Mouse (Mus musculus): ENCODE data around the gene Efna5. TPM values are rescaled to one million over a fixed set of nuclear protein-coding genes. Genes with fewer than 3 reads are reported as not detected.

The Efna5 gene
- polyA plus RNA-seq, 1 experiment = 4.1 TPM

DNA sequence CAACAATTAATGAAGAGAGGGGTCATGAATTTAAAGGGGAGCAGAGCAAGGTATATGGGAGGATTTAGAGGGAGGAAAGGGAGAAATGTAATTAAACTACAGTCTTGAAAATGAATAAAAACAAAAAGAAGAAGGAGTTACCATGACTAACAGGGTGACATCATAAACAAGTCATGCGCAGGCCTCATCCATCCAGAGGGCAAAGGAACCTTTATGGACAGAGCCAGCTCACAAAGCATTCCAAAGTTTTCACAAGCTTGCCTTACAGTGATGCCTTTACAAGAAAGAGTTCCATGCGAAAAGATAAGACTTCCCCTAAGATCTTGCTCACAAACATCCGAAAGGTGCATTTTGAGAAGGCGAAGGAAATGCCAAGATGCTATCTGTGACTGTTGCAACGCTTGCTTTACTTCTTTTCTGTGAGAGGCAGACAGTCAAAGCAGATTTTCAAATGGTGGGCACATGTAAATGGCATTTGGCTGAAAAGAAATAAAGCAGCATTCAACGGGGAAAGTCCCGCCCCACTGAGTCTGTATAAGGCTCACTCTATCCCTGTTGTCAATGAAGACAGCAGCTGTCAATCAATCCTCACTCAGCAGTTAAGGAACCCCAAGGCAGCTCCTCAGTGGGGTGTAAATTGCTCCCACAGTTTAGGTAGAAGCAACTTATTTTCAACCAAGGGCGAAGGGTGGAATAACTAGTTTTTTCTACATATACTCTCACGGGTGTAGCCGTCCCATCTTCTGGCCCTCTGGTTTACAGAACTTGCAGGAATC lies 152.8 kb downstream of the Efna5 start:
- WGBS = 57% methylated on average over 10 of the region's 10 CpGs
- no peak for DNase-seq
- no peak for TF ChIP-seq CTCF (IDR thresholded peaks at IDR 0.05; ENCODE audit: borderline replicate concordance, insufficient read depth, low read depth, low read length)
- no peak for TF ChIP-seq POLR2A (IDR thresholded peaks at IDR 0.05; ENCODE audit: borderline replicate concordance, insufficient read depth, low read length)
- H3K4me1 ChIP-seq (ENCODE audit: control insufficient read depth, insufficient read depth, low read length) = no peaks in the 10 kb centered on the region
- H3K27ac ChIP-seq (ENCODE audit: insufficient read depth, low read length) = no peak overlapping the region
- H3K27me3 ChIP-seq (ENCODE audit: control insufficient read depth, insufficient read depth, low read length) = no peaks in the 10 kb centered on the region
- no peak overlapping the region for H3K4me3 ChIP-seq (replicated peaks; ENCODE audit: insufficient read depth, low read depth, low read length)

DNA sequence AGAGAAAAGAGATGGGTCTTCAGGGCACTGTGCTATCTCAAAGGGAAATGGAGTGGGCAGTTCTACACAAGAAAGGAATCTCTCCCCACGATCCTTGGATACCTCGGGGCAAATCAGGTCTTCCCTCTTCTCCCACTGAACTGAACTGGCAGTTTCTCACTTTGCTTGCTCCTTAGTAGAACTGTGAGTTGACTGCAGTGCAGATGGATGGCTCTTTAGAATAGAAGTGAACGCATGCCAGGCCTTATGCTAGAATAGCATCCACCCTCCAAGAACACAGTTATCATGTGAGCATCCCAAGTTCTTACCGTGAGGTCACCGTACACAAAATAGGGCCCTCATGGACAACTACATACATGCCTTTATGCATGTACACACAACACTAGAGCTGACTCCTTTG lies 155.0 kb downstream of the Efna5 start:
- no peak for TF ChIP-seq POLR2A (IDR thresholded peaks at IDR 0.05; ENCODE audit: borderline replicate concordance, insufficient read depth, low read length)
- no peak for TF ChIP-seq CTCF (IDR thresholded peaks at IDR 0.05; ENCODE audit: borderline replicate concordance, insufficient read depth, low read depth, low read length)
- Histone ChIP-seq H3K4me3 (replicated peaks; ENCODE audit: insufficient read depth, low read depth, low read length) (no peak overlapping the region), H3K4me1 (ENCODE audit: control insufficient read depth, insufficient read depth, low read length) (no peaks in the 10 kb centered on the region), H3K27ac (ENCODE audit: insufficient read depth, low read length) (no peak overlapping the region), H3K27me3 (ENCODE audit: control insufficient read depth, insufficient read depth, low read length) (no peaks in the 10 kb centered on the region)
- DNase-seq = no peak
- 82% methylated on average over 5 of the region's 5 CpGs for WGBS

DNA sequence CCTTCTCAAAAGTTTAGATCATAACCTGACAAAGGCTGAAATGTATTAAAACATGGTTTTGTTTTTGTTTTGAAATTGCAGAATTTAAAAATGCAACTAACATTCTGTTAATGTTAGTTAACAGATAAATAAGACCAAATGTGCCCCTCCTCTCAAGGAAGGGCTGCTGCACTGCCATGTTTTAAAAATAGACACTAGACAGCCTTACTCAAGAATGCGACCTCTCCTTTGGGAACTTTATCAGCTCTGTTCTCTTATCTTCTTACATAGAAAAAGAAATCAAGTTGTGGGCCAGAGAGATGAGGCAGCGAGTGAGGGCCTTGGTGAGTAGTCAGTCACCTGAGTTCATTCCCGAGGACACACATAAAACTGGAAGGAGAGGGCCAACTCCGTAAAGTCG lies 158.2 kb downstream of the Efna5 start:
- 90% methylated on average over 5 of the region's 5 CpGs for WGBS
- no peaks in the 10 kb centered on the region for H3K27me3 ChIP-seq (ENCODE audit: control insufficient read depth, insufficient read depth, low read length)
- no peaks in the 10 kb centered on the region for H3K4me1 ChIP-seq (ENCODE audit: control insufficient read depth, insufficient read depth, low read length)
- TF ChIP-seq CTCF (IDR thresholded peaks at IDR 0.05; ENCODE audit: borderline replicate concordance, insufficient read depth, low read depth, low read length) (no peak), POLR2A (IDR thresholded peaks at IDR 0.05; ENCODE audit: borderline replicate concordance, insufficient read depth, low read length) (no peak)
- H3K27ac ChIP-seq (ENCODE audit: insufficient read depth, low read length) = no peak overlapping the region
- DNase-seq = no peak
- no peak overlapping the region for H3K4me3 ChIP-seq (replicated peaks; ENCODE audit: insufficient read depth, low read depth, low read length)

DNA sequence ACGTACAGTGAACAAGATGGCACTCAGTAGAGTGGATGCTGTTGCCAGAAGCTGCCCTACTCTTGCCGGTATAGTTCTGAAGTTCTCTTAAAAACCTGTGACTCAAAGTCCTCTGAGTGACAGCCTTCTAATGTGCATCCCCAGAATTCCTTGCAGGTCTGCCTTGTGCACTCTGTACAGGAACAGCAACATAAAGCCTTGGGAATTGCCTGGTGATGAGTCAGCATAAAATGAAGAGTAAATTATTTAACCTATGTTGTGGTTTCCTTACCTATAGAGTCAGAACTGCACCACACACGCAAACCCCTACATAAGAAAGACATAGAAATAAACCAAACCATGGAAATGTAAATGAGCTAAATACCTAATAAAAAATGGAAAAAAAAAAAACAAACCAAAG lies 159.5 kb downstream of the Efna5 start:
- no peak for DNase-seq
- TF ChIP-seq CTCF (IDR thresholded peaks at IDR 0.05; ENCODE audit: borderline replicate concordance, insufficient read depth, low read depth, low read length) = no peak
- no peak for TF ChIP-seq POLR2A (IDR thresholded peaks at IDR 0.05; ENCODE audit: borderline replicate concordance, insufficient read depth, low read length)
- Histone ChIP-seq H3K4me3 (replicated peaks; ENCODE audit: insufficient read depth, low read depth, low read length) (no peak overlapping the region), H3K27me3 (ENCODE audit: control insufficient read depth, insufficient read depth, low read length) (no peaks in the 10 kb centered on the region), H3K27ac (ENCODE audit: insufficient read depth, low read length) (no peak overlapping the region), H3K4me1 (ENCODE audit: control insufficient read depth, insufficient read depth, low read length) (no peaks in the 10 kb centered on the region)
- 96% methylated on average over 3 of the region's 3 CpGs for WGBS

DNA sequence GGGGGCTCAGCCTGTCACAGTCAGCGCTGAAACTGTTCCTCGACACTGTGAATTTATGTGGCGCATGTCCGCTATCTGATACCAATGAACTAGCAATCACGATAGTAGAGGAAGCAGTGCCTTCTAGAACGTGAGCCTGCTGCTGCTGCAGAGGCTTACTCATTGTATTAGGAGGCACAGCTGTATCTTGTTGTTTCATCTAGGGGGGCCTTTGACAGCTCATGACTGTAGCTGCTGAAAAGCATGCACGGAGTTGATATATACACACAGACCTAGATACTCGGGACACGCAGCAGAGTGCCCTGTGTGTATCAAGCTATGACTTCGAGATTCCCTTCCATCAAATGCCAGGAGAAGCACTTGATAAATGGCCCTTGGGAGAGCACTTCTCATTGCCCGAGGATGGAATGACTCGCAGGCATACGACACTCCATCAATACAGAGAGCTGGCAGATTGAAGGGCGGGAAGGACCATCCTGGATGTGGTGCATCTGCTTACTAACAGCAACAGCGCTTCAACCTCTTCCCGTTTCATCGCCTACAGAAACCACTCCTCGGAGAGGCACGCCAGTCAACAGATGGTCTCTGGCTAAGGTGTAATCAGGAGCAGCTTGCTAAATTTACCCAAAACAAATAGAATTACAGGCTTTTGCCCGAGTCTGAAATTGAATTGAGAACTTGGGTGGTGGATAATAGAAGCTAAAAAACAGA lies 160.2 kb downstream of the Efna5 start:
- WGBS = 82% methylated on average over 20 of the region's 20 CpGs
- no peak for TF ChIP-seq POLR2A (IDR thresholded peaks at IDR 0.05; ENCODE audit: borderline replicate concordance, insufficient read depth, low read length)
- no peak for TF ChIP-seq CTCF (IDR thresholded peaks at IDR 0.05; ENCODE audit: borderline replicate concordance, insufficient read depth, low read depth, low read length)
- Histone ChIP-seq H3K27me3 (ENCODE audit: control insufficient read depth, insufficient read depth, low read length) (no peaks in the 10 kb centered on the region), H3K4me1 (ENCODE audit: control insufficient read depth, insufficient read depth, low read length) (no peaks in the 10 kb centered on the region), H3K27ac (ENCODE audit: insufficient read depth, low read length) (no peak overlapping the region), H3K4me3 (replicated peaks; ENCODE audit: insufficient read depth, low read depth, low read length) (no peak overlapping the region)
- DNase-seq = no peak

DNA sequence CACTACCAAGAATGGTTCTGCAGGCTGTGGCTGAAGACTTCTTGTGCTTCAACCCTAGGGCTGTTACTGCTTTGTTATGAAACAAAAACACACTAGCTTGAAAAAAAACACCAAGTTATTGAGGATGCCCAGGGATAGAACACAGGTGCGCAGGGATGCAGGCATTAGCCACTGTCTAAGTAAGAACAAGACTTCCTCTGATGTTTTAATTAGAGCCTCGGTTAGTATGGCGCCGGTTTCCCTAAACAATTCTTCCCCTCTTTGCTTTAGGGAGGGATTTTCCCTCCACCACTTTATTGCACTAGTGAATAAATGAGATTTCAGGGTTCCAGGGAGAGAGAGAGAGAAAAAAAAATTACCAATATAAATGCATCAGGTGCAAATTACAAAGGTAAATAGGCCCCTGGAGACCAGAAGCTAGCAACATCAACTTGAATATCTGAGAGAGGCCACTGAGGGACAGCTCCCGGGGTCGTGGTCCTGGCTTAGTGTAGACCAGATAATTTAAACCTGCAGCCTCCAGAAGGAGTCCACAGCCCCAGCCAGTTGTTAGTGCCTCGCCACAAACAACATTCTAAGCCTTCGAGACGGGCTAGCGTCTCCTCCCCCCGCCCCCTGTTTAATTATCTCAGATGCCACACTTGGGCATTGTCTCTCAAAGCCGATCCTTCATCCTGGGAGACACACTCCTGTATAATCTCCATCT lies 163.5 kb downstream of the Efna5 start:
- Histone ChIP-seq H3K4me1 (ENCODE audit: control insufficient read depth, insufficient read depth, low read length) (no peaks in the 10 kb centered on the region), H3K27ac (ENCODE audit: insufficient read depth, low read length) (no peak overlapping the region), H3K4me3 (replicated peaks; ENCODE audit: insufficient read depth, low read depth, low read length) (no peak overlapping the region), H3K27me3 (ENCODE audit: control insufficient read depth, insufficient read depth, low read length) (no peaks in the 10 kb centered on the region)
- TF ChIP-seq CTCF (IDR thresholded peaks at IDR 0.05; ENCODE audit: borderline replicate concordance, insufficient read depth, low read depth, low read length) (no peak), POLR2A (IDR thresholded peaks at IDR 0.05; ENCODE audit: borderline replicate concordance, insufficient read depth, low read length) (no peak)
- 59% methylated on average over 12 of the region's 12 CpGs for WGBS
- no peak for DNase-seq

DNA sequence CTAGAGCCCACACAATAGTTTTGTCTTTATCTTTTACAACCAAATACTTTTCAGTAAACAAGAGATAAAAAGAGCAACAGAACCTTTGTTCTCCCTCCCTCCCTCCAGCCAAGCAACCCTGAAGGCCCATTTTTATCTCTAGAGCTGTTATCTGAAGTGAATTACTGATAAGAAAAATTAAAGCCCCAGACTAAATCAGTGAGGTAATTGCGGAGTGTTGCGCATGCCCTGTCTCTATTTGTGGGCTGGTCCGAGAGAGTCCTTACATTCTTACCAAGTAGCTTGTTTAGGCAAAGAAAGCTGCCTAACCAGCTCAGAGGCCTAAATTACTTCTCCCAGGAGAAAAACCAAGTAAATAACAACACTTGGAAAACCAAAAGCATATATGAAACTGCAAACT lies 167.7 kb downstream of the Efna5 start:
- 98% methylated on average over 3 of the region's 3 CpGs for WGBS
- Histone ChIP-seq H3K4me1 (ENCODE audit: control insufficient read depth, insufficient read depth, low read length) (no peaks in the 10 kb centered on the region), H3K4me3 (replicated peaks; ENCODE audit: insufficient read depth, low read depth, low read length) (no peak overlapping the region), H3K27ac (ENCODE audit: insufficient read depth, low read length) (no peak overlapping the region), H3K27me3 (ENCODE audit: control insufficient read depth, insufficient read depth, low read length) (no peaks in the 10 kb centered on the region)
- TF ChIP-seq CTCF (IDR thresholded peaks at IDR 0.05; ENCODE audit: borderline replicate concordance, insufficient read depth, low read depth, low read length) (no peak), POLR2A (IDR thresholded peaks at IDR 0.05; ENCODE audit: borderline replicate concordance, insufficient read depth, low read length) (no peak)
- no peak for DNase-seq

All from cerebellum, adult 2 months (tissue).